Mouse (Mus musculus) T-helper 1 cell (primary cell): ENCODE measurements around the gene Exd1.

ENCODE experiments used
- in situ Hi-C: fragments of 300-600 bp; cut with MboI, MseI; formaldehyde crosslinking; loops from one replicate; pipeline ENCODE4 v1.15.1; 2025; ENCODE audit warnings: high pct_unique_total_duplicates

The Exd1 gene

GRCm38 (mm10) chr2:119547522-119548370, at the start of gene Exd1, which contains the start of gene Chp1:
TSS of gene Exd1 (minus strand) at chr2:119547627.
TSS of gene Chp1 (plus strand) at chr2:119547697.
- in situ Hi-C loops = loop anchor here (10.0 kb wide), 1 partner anchor 1153 kb away; no protein-coding TSS in a partner anchor

DNA sequence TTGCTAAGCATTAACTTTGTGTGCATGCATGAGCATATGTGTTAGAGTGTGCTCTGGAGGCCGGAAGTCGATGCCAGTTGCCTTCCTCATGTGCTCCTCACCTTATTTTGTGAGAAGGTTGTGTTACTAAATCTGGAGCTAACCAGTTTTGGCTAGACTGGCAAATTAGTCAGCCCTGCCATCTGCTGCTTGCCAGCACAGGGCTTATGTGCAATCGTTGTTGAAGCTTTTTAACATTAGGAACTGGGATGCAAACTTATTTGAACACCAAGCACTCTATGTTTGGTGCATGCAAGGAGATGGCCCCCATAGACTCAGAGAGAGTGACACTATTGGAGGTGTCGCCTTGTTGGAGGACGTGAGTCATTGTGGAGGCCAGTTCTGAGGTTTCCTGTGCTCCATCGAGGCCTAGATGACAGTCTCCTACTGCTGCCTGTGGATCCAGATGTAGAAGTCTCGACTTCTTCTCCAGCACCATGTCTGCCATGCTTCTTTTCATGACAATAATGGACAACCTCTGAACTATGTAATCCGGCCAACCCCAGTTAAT, 49.4 kb upstream of the Exd1 start:
- in situ Hi-C loops = no loop called here

GRCm38 (mm10) chr2:119595308-119595707, 47.9 kb upstream of the Exd1 start:
- in situ Hi-C loops = no loop called here

GRCm38 (mm10) chr2:119594113-119594981, 46.9 kb upstream of the Exd1 start:
- in situ Hi-C loops = no loop called here

DNA sequence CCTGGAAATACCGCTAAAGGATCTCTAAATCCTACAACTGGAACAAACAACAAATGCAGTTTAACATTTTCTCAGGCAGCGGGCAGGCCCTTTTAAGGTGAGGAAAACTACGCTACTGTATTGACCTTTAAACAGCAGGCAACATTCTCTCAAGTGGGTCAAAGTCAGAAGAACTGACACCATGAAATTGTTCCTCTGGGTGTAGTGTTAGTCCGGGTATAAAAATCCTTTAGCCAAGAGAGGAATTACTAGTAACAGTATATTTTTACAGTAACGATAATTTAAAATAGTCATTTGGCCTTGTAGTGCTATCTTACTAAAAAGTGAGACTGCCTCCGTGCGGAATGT, 46.3 kb upstream of the Exd1 start:
- in situ Hi-C loops = no loop called here

DNA sequence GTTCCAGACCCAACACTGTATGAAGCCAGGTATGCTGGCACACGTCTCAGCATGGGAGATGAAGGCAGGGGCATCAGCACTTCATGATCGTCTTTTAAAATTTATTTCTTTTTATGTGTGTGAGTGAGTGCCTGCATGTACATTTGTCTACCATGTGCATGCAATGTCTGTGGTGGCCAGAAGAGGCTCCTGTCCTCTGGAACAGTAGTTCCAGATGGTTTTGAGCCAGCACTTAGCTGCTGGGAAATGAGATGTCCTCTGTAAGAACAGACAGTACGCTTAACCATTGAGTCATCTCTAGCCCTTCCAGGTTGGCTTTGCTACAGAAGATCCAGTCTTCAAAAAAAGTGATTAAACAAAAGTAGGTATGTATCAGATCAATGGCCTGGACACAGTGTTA, 43.8 kb upstream of the Exd1 start:
- in situ Hi-C loops = no loop called here

DNA sequence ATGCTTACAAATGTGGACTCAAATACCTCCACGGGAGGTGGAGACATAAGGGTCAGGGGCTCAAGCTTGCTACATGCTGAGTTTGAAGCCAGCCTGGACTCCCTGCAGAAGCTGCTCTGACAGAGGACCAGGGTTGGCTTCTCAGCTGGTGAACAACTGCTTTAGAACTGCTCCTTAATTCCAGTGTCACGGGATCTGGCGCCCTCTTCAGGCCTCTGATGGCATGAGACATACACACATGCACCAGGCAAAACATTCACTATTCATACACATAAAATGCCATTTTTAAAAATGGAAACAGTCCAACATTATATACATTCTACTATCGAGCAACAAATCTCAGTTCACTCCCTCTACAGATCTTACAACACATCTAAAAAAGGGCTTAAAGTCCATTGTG, 40.0 kb upstream of the Exd1 start:
- in situ Hi-C loops = no loop called here

DNA sequence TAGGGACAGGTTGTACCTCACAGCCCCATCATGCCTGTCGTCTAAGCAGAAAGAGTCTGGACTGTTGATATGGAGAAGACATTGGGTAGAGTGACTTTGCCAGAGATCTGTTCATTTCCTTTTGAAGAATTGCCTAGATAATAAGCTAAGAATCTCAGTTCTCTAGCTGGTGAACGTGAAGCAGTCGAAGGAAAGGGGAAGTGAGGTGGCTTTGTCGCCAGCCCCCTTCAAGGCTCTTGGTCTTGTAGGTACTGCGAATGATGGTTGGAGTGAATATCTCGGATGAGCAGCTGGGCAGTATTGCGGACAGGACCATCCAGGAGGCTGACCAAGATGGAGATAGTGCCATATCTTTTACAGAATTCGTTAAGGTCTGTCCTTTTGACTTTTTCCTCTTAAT, 36.9 kb upstream of the Exd1 start:
- in situ Hi-C loops = no loop called here

- in situ Hi-C loops = no loop called here
Measured at GRCm38 (mm10) chr2:119583439-119583838, 36.0 kb upstream of the Exd1 start.

DNA sequence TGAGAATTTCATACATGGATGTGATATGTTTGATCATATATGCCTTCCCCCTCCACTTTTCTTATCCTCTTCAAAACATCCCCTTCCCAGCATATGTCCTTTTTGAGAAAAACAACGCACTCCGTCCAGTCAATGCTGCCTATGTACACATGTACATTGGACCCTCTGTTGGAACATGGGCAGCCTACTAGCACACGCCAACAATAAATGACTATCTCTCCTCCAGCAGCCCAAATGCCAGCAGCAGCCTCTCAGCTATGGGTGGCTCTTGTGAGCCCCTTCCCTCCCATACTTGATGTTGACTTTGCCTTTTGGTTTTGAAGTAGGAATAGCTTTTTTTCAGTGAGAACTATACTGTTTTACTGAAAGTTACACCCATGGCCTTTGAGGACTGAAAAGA, 34.1 kb upstream of the Exd1 start:
- in situ Hi-C loops = no loop called here

DNA sequence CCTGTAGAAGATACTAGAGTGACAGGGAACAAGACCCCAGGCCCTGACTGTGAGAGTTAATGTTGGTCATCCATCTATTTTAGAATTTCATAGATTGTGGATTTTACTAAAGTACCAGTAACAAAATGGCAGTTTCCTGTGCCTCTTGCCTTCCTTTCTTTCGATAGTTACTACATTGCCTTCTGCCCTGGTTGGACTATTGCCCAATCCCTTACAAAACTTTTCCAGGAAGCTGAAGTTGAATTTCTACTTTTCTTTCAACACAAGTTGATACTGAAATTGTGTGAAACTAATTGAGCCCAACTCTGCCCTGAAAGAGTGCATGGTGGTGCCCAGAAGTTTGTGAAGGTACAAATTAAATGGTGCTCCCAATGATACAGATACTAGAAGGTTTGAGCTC, 25.0 kb upstream of the Exd1 start:
- in situ Hi-C loops = no loop called here

GRCm38 (mm10) chr2:119566182-119566855, 18.9 kb upstream of the Exd1 start:
- in situ Hi-C loops = no loop called here

GRCm38 (mm10) chr2:119565284-119565683, 17.9 kb upstream of the Exd1 start:
- in situ Hi-C loops = no loop called here

DNA sequence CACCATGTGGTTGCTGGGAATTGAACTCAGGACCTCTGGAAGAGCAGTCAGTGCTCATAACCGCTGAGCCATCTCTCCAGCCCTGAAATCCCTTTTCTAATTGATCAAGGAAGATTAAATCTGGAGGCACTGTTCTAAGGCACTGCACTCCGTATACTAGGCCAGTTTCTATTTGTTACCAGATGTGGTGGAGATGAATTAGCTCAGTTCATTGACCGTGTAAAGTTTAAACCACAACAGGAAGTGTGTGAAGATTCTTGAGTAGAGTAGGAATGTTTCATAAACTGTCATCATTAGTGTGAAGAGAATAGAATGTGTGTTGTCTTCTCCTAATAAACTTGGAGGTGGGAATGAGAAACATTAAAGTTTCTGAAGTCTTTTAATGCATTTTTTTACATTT, 14.4 kb upstream of the Exd1 start:
- in situ Hi-C loops = no loop called here

GRCm38 (mm10) chr2:119558737-119559340, 11.4 kb upstream of the Exd1 start:
- in situ Hi-C loops = no loop called here

DNA sequence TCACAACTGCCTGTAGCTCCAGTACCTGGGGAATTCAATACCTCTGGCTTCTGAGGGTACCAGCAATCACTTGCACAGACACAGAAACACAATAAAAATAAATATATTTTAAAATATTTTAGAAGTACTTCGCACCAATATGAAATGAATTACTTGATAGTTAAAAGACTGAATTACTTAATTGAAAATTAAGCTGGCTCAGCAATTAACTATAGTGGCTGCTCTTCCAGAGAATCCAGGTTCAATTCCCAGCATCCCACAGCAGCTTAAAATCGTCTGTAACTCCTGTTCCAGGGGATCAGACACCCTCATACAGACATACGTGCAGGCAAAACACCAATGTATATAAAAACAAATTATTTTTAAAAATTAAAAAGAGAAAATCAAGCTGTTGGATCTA, 10.6 kb upstream of the Exd1 start:
- in situ Hi-C loops = no loop called here

DNA sequence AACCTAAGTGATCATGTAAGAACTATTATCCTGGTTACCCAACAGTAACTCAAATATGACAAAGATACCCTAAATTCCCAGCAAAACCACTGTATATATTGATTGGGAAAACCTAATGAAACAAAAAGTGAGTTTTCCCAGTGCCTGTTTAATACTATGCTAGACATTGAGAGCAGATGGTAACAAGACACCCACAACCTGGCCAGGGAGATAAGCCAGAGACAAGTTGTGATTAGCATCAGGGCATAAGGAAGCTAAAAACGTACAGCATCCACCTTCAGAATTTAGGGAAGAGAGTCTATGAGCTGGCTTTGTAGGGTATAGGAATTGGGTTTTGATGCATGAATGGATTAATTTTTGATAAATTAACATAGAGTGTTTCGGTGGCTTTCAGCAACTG, 2.3 kb upstream of the Exd1 start:
- in situ Hi-C loops = loop anchor here (10.0 kb wide), 1 partner anchor 1155 kb away; no protein-coding TSS in a partner anchor

DNA sequence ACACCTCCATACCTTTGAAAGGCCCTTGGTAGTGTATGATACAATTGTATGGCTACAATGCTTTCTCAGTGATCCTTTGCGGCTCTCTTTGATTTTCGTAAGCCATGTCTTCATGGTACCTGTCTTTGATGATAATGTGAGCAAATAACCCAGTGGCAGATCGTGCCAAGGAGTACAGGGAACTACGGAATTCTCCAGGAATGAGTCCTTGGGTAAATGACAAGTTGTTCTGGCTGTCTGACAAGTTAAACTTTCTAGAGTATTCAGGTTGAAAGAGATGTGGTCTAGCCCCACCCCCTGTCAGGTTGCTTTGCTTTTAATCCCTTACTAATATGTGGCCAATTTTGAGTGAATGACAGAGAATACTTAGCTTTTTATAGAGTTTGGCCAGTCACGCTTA, 1.3 kb upstream of the Exd1 start:
- in situ Hi-C loops = loop anchor here (10.0 kb wide), 1 partner anchor 1154 kb away; no protein-coding TSS in a partner anchor

DNA sequence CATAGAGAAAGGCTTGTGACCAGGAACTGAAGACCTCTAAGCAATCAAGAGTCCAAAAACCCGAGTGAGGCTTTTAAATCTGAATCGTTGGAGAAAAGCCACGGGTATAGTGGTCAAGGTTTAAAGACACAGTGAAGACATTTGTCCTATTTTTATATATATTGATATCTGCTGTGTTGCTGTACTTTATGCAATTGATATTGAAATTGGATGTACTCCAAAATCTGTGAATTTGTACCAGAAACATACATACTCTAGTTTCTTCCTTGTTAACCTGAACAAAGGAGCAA, 889 bp upstream of the Exd1 start:
- in situ Hi-C loops = loop anchor here (10.0 kb wide), 1 partner anchor 1154 kb away; no protein-coding TSS in a partner anchor

GRCm38 (mm10) chr2:119546848-119547521, 442 bp downstream of the Exd1 start:
- in situ Hi-C loops = loop anchor here (10.0 kb wide), 1 partner anchor 1152 kb away; no protein-coding TSS in a partner anchor

DNA sequence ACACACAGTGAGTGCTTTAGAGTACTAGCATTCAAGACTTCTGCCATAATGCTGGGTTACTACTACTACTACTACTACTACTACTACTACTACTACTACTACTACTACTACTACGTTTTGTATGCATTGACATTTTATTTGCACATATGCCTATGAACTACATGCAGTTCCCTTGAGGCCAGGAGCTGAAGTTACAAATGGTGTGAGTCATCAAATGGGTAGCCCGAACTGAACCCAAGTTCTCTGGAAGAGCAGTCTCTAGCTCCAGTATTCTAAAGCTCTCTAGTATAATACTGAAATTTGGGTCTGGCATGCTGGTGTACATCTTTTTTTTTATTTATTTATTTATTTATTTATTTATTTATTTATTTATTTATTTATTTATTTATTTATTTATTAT, 3.8 kb downstream of the Exd1 start:
- in situ Hi-C loops = loop anchor here (10.0 kb wide), 1 partner anchor 1149 kb away; no protein-coding TSS in a partner anchor
